Mouse (Mus musculus) lung, embryonic 15.5 days (tissue): ENCODE measurements around the gene Calm3. TPM values are rescaled to one million over a fixed set of nuclear protein-coding genes. Genes with fewer than 3 reads are reported as not detected.

Experiments used
- ATAC-seq: fragments of 200-750 bp; cut with Nextera tagmentation; 2 replicates; pipeline ENCODE4 v1.8.0; 2017; ENCODE audit warnings: moderate number of reproducible peaks, borderline replicate concordance; ENCODE audit not compliant: low FRiP score, low TSS enrichment; ENCODE audit errors: extremely low read depth
- H3K27ac ChIP-seq: fragments of 300-500 bp; sonication (generic); 2 replicates; pipeline ENCODE4 v1.5.1; 2015; ENCODE audit warnings: moderate library complexity, mild to moderate bottlenecking, inconsistent platforms
- H3K27me3 ChIP-seq: fragments of 300-500 bp; sonication (generic); 2 replicates; pipeline ENCODE4 v1.6.1; 2015; ENCODE audit warnings: inconsistent platforms
- H3K36me3 ChIP-seq: fragments of 300-500 bp; sonication (generic); 2 replicates; pipeline ENCODE4 v1.6.1; 2015; ENCODE audit warnings: inconsistent platforms
- H3K4me1 ChIP-seq: fragments of 300-500 bp; sonication (generic); 2 replicates; pipeline ENCODE4 v1.6.1; 2015; ENCODE audit warnings: inconsistent platforms
- H3K4me2 ChIP-seq: fragments of 300-500 bp; sonication (generic); 2 replicates; pipeline ENCODE4 v1.6.1; 2015; ENCODE audit warnings: inconsistent platforms, mild to moderate bottlenecking, moderate library complexity
- H3K4me3 ChIP-seq: fragments of 300-500 bp; sonication (generic); 2 replicates; pipeline ENCODE4 v1.5.1; 2015; ENCODE audit warnings: mild to moderate bottlenecking, inconsistent platforms
- H3K9ac ChIP-seq: fragments of 300-500 bp; sonication (generic); 2 replicates; pipeline ENCODE4 v1.6.1; 2015; ENCODE audit warnings: inconsistent platforms
- H3K9me3 ChIP-seq: fragments of 300-500 bp; sonication (generic); 2 replicates; pipeline ENCODE4 v1.6.1; 2016; ENCODE audit warnings: inconsistent platforms
- WGBS: fragments of 180-500 bp; shearing (Covaris S2); methylation state at CpG from one replicate; pipeline ENCODE4 v1.1.7; 2015; 5-methylcytosine and 5-hydroxymethylcytosine counted together
- polyA plus RNA-seq: library from polyadenylated mRNA; unstranded; fragments of >200 nt; fragmentation: Nextera tagmentation; extraction: Ambion mirVana; gene quantifications from 2 replicates; pipeline ENCODE4 v1.2.1, GENCODE M21; 2015

Calm3 gene
- polyA plus RNA-seq, 1 experiment from 2014 or later = 101 TPM

DNA sequence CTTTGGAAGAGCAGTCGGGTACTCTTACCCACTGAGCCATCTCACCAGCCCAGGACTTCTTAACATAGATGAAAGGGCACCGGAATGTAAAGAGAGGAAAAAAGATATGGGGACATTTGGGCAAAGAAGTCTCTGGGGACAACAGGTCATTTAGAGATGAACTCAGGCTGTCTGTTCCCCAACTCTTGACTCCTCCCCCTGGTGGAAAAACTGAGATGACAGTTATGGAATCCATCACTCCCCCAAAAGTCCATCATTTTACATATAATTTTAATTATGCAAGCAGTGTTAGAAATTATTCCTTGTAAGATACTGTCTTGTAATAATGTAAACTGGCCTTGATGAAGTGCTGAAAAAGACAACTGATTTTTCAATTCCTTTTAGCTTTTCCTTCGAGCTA is 46.2 kb downstream of the Calm3 start:
- Histone ChIP-seq H3K9me3 (no peaks in the 10 kb centered on the region), H3K4me3 (no peak overlapping the region), H3K36me3 (peaks cover 3% of the 10 kb centered on the region; the same call in 1 of the 2 replicates), H3K9ac (no peak overlapping the region), H3K27ac (0 out of 2 replicates have a peak overlapping the region, but pooled peaks have one; percentile 73), H3K4me1 (peaks cover 44% of the 10 kb centered on the region), H3K4me2 (no peak overlapping the region), H3K27me3 (no peaks in the 10 kb centered on the region)
- WGBS = 69% methylated on average over 3 of the region's 3 CpGs
- ATAC-seq = no peak

DNA sequence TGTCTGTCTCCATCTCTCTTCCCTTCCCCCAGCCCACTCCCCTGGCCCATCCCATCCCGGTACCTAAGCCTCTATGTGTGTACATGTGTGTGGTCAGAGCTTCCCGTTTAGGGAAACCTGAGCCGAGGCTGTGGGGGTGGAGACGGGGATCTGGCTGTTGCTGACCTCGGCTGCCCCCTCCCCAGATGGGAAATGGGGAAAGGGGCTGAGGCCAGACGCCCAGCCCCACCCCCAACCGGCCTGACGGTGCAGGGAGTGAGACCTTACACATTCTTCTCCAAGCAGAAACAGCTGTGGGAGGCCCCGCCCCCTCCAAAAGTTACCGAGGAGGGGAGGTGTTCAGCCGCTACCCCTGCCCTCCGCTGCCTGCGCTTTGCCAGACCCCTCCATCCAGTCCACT is 47.3 kb downstream of the Calm3 start:
- H3K4me2 ChIP-seq = peak overlapping the region; percentile 92
- peak overlapping the region; percentile 77 for H3K4me3 ChIP-seq
- H3K27ac ChIP-seq = peak overlapping the region; percentile 73
- WGBS = 6% methylated on average over 13 of the region's 13 CpGs
- H3K4me1 ChIP-seq = peaks cover 43% of the 10 kb centered on the region
- peak overlapping the region; percentile 74 for H3K9ac ChIP-seq
- no peaks in the 10 kb centered on the region for H3K9me3 ChIP-seq
- 0 out of 2 replicates have a peak, but pooled peaks cover 3% of the 10 kb centered on the region for H3K36me3 ChIP-seq
- ATAC-seq = no peak
- H3K27me3 ChIP-seq = no peaks in the 10 kb centered on the region

DNA sequence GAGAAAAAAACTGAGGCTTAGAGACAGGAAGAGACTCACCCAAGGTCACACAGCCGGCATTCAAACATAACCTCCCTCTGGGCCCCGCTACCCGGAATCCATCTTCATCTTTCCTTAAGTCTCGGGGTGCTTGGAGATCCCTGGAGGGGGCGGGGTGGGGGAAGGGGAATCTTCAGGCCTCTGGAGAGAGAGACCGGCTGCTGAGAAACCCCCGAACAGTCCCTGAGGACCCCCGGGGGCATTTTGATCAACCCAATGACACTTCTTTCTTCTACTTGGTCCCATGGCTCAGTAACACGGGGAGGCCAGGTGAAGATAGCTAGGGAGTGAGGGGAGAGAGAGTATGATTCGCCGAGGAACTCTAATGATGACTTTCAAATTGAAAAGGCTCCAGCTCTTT is 47.9 kb downstream of the Calm3 start:
- Histone ChIP-seq H3K4me1 (peaks cover 42% of the 10 kb centered on the region), H3K4me3 (peak overlapping the region; percentile 77), H3K27me3 (no peaks in the 10 kb centered on the region), H3K27ac (peak overlapping the region; percentile 73), H3K9me3 (no peaks in the 10 kb centered on the region), H3K4me2 (peak overlapping the region; percentile 92), H3K9ac (peak overlapping the region; percentile 74), H3K36me3 (peaks cover 4% of the 10 kb centered on the region; the same call in 1 of the 2 replicates)
- WGBS = 8% methylated on average over 11 of the region's 11 CpGs
- no peak for ATAC-seq

DNA sequence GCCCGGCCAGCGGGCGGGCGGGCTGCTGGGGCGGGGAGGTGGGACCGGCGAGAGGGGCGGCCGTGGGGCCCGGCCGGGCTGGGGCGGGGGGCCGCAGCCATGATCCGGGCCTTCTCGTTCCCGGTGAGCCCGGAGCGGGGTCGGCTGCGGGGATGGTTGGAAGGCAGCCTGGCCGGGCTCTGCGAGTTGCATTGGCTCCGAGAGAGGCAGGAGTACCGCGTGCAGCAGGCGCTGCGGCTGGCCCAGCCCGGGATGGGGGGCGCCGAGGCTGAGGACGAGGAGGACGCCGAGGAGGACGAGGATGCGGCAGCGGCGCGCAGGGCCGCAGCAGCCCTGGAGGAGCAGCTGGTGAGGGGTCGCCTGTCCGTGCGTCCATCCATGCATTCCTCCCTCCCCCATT is 48.6 kb downstream of the Calm3 start:
- WGBS = under 1% methylated on average over 31 of the region's 42 CpGs
- no peaks in the 10 kb centered on the region for H3K9me3 ChIP-seq
- H3K4me3 ChIP-seq = peak overlapping the region; percentile 77
- peak overlapping the region; percentile 92 for H3K4me2 ChIP-seq
- H3K27ac ChIP-seq = peak overlapping the region; percentile 73
- H3K36me3 ChIP-seq = peaks cover 4% of the 10 kb centered on the region; the same call in 1 of the 2 replicates
- H3K27me3 ChIP-seq = no peaks in the 10 kb centered on the region
- peak overlapping the region; percentile 74 for H3K9ac ChIP-seq
- H3K4me1 ChIP-seq = peaks cover 35% of the 10 kb centered on the region
- no peak for ATAC-seq

DNA sequence AGATGAGACGGTGACA is 48.8 kb downstream of the Calm3 start, which contains the start of gene Dact3:
TSS of gene Dact3 (plus strand) at position 8 of the 16 bp plus-strand sequence.
- Histone ChIP-seq H3K9ac (peak within 1 kb of the TSS; percentile 74), H3K27me3 (no peaks in the 10 kb centered on the region), H3K4me1 (peaks cover 33% of the 10 kb centered on the region), H3K36me3 (peaks cover 4% of the 10 kb centered on the region; the same call in 1 of the 2 replicates), H3K4me2 (peak within 1 kb of the TSS; percentile 92), H3K9me3 (no peaks in the 10 kb centered on the region), H3K4me3 (peak within 1 kb of the TSS; percentile 77), H3K27ac (peak within 1 kb of the TSS; percentile 93)
- WGBS = 0% methylated on average over 1 of the region's 1 CpGs
- no peak for ATAC-seq

DNA sequence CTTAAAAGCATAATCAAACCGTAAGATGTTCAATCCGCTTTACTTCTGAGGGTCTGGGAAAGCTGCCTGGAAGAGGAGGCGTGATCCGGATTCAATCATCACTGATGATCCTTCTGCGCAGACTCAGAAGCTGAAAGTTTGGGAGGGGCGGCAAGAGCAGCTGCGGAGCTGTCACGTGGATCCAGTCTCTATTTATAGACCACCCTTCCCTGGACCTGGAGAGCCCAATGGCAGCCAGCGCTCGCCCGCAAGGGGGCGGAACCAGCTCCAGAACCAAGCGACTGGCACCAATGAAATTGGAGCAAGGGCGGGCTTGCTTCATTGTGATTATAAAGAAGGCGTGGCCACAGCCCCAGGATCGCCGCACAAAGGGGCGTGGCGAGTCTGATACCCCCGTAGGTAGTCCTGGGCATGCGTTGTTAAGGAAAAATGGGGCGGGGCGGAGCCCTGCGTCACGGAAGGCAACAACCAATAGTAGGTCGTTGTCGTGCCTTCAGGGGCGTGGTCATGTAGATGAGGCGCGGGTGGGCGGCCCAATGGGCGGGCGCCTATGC is 49.1 kb downstream of the Calm3 start:
- H3K9ac ChIP-seq = peak overlapping the region; percentile 14; the same call in 1 of the 2 replicates

DNA sequence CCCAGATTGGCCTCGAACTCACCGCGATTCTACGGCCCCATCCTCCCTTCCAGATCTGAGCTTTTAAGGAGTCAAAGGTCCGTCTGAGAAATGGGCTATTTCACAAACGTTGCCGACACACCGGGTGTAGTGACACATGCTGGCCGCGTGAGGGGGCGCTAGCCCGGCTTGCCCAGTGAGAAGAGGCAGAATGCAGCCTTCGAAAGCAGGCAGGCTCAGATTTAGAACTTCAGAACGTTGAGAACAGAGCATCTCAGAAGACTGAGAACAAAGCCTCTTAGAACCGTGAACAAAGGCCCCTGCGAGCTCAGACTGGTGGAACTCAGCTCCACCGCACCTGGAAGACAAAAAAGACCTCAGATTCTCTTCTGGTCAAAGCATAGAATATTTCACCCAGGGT is 49.7 kb downstream of the Calm3 start:
- ATAC-seq = peak; percentile 20; the same call in 1 of the 2 replicates
- peak overlapping the region; percentile 14 for H3K9ac ChIP-seq

More for the DNA sequence above, 49.1 kb downstream of the Calm3 start:
- Histone ChIP-seq H3K27me3 (no peaks in the 10 kb centered on the region), H3K9me3 (no peaks in the 10 kb centered on the region), H3K4me3 (peak overlapping the region; percentile 77), H3K4me2 (peak overlapping the region; percentile 92), H3K4me1 (peaks cover 30% of the 10 kb centered on the region), H3K27ac (peak overlapping the region; percentile 93), H3K36me3 (peaks cover 7% of the 10 kb centered on the region; the same call in 1 of the 2 replicates)
- peak; percentile 95 for ATAC-seq
- whole genome bisulfite sequencing = under 1% methylated on average over 33 of the region's 33 CpGs

DNA sequence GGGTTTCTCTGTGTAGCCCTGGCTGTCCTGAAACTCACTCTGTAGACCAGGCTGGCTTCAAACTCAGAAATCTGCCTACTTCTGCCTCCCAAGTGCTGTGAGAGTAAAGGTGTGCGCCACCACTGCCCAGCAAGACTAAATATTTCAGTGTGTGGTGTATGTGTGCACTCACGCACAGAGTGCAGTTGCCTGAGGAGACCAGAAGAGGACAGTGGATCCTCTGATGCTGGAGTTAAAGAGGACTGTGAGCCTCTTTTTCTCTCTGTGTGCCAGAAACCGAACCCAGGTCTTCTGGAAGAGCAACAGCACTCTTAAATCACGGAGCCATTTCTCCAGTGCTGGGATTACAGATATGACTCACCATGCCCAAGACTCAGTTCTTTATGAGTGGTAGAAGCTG is 50.5 kb downstream of the Calm3 start:
- Histone ChIP-seq H3K4me3 (no peak overlapping the region), H3K27me3 (no peaks in the 10 kb centered on the region), H3K9ac (no peak overlapping the region), H3K4me2 (no peak overlapping the region), H3K36me3 (peaks cover 17% of the 10 kb centered on the region), H3K4me1 (peaks cover 22% of the 10 kb centered on the region), H3K9me3 (no peaks in the 10 kb centered on the region), H3K27ac (no peak overlapping the region)
- WGBS = 95% methylated on average over 4 of the region's 4 CpGs
- ATAC-seq = no peak

More for the DNA sequence above, 49.7 kb downstream of the Calm3 start:
- 3% methylated on average over 17 of the region's 17 CpGs for WGBS
- Histone ChIP-seq H3K27ac (peak overlapping the region; percentile 93), H3K27me3 (no peaks in the 10 kb centered on the region), H3K36me3 (peaks cover 11% of the 10 kb centered on the region), H3K4me1 (peaks cover 24% of the 10 kb centered on the region), H3K4me2 (peak overlapping the region; percentile 54), H3K4me3 (peak overlapping the region; percentile 32), H3K9me3 (no peaks in the 10 kb centered on the region)

DNA sequence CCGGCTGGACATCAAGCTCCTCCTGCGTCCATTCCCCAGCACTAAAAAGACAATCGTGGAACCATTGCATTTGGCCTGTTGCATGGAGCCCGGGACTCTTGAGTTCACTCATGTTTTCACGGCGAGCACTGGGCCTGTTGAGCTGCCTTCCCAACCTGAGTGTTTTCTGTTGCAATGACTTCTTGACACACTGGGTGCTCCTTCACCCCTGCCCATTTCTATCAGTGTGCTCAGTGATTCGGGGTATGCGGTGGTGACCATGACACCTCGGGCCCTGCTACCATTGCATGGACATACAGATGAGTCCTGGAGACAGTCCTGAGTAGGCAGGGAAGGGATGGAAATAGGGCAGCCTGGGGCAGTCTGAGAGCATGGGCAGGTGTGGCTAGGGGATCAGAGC is 51.4 kb downstream of the Calm3 start:
- Histone ChIP-seq H3K4me3 (no peak overlapping the region), H3K4me1 (peaks cover 22% of the 10 kb centered on the region), H3K9ac (no peak overlapping the region), H3K9me3 (no peaks in the 10 kb centered on the region), H3K4me2 (no peak overlapping the region), H3K27ac (no peak overlapping the region), H3K27me3 (no peaks in the 10 kb centered on the region), H3K36me3 (peaks cover 22% of the 10 kb centered on the region)
- ATAC-seq = no peak
- 92% methylated on average over 9 of the region's 9 CpGs for WGBS

DNA sequence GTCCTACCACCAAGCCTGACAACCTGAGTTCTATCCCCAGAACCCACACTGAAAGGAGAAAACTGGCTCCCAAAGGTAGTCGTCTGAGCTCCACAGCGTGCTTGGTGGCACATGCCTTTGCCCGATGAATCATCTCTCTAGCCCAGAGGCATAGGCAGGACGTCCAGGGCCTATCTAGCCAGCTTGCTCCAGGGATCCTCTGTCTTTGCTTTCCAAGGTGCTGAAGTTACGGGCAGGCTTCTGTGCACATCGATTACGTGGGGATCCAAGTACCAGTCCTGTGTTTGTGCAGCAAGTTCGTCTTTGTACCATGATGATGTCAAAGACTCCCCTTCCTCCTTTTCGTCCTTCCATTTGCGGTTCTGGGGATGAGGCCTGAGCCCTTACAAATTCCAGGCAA is 52.3 kb downstream of the Calm3 start:
- no peak overlapping the region for H3K4me3 ChIP-seq
- WGBS = 78% methylated on average over 10 of the region's 10 CpGs
- no peak overlapping the region for H3K9ac ChIP-seq
- H3K36me3 ChIP-seq = peaks cover 26% of the 10 kb centered on the region
- H3K27ac ChIP-seq = no peak overlapping the region
- no peaks in the 10 kb centered on the region for H3K27me3 ChIP-seq
- no peak for ATAC-seq
- no peaks in the 10 kb centered on the region for H3K9me3 ChIP-seq
- H3K4me2 ChIP-seq = no peak overlapping the region
- peaks cover 14% of the 10 kb centered on the region for H3K4me1 ChIP-seq

DNA sequence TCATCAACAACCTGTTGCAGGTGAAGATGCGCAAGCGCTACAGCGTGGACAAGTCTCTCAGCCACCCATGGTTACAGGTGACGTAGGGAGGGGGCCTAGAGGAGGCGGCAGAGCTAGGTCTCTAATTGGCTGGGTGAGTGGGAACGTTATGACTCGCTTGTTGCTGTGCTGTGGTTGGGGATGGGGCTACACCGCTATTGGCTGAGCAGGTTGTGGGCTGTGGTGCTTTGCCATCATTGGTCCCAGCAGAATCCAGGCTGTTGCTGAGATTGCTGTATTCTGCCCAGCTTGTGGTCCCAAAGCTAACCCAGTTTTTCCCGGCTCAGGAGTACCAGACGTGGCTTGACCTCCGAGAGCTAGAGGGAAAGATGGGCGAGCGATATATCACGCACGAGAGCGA is 54.4 kb downstream of the Calm3 start:
- ATAC-seq = peak; percentile 68; the same call in 1 of the 2 replicates
- Histone ChIP-seq H3K4me3 (no peak overlapping the region), H3K4me1 (peaks cover 5% of the 10 kb centered on the region), H3K27me3 (no peaks in the 10 kb centered on the region), H3K9me3 (no peaks in the 10 kb centered on the region), H3K4me2 (no peak overlapping the region), H3K36me3 (peaks cover 41% of the 10 kb centered on the region), H3K27ac (no peak overlapping the region), H3K9ac (no peak overlapping the region)
- WGBS = 36% methylated on average over 16 of the region's 16 CpGs

DNA sequence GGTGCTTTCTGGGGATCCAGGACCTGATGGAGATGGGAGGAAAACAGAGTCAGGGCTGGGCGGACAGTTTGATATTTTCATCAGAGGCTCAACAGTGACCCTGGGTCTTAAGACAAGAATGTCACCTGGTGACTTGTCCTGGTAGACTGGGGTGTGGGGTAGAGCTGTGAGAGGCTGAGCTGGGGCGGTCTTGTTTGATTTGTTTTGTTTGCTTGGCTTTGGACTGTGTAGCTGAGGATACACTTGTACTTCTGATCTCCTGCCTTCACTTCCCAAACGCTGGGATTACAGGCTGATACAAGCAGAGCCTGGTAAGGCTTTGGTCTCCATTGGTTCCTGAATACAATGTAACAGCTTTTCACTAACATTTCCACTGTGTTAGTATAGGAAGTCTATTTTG is 56.4 kb downstream of the Calm3 start:
- peaks cover 49% of the 10 kb centered on the region for H3K36me3 ChIP-seq
- no peaks in the 10 kb centered on the region for H3K27me3 ChIP-seq
- no peak overlapping the region for H3K9ac ChIP-seq
- no peak overlapping the region for H3K4me2 ChIP-seq
- H3K9me3 ChIP-seq = no peaks in the 10 kb centered on the region
- H3K4me1 ChIP-seq = no peaks in the 10 kb centered on the region
- ATAC-seq = no peak
- no peak overlapping the region for H3K4me3 ChIP-seq
- peak overlapping the region; percentile 24; the same call in 1 of the 2 replicates for H3K27ac ChIP-seq
- 58% methylated on average over 3 of the region's 3 CpGs for WGBS
